Mouse (Mus musculus) 416B (cell line): Measurements from ENCODE around the gene Sh3bgrl2.

Experiments
- DNase-seq: peaks from one replicate; pipeline ENCODE4 v3.0.0; 2011; ENCODE audit warnings: low read depth

Sh3bgrl2 gene

GRCm38 (mm10) chr9:83686511-83687100, 138.5 kb downstream of the Sh3bgrl2 start:
- DNase-seq = no peak

GRCm38 (mm10) chr9:83687904-83688303, 139.8 kb downstream of the Sh3bgrl2 start:
- DNase-seq = no peak
